Mouse (Mus musculus): Measurements from ENCODE around the gene Esrp2. TPM values are rescaled to one million over a fixed set of nuclear protein-coding genes. Genes with fewer than 3 reads are reported as not detected.

Esrp2 gene
- polyA plus RNA-seq, 1 experiment, result 31.0 TPM

DNA sequence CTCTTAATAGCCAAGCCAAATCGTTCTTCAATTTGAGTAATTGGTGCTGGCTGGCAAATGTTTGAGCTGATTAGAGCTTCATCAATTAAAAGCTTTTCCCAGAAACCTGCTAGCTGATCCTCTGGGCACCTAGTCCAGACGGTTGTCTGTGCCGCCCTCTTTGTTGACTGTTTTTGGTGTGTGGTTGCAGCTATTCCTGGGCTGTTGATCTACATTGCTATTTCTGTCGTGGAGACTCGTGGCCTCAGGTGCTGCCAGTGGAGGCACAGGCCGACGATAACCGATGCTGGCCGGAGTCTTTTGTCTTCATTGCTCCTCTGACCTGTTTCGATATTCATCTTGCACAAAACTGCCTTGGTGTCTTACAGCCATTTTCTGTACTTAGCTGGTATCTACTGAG lies 21.6 kb upstream of the Esrp2 start:
- TF ChIP-seq POLR2A (IDR thresholded peaks at IDR 0.05; ENCODE audit: low read depth, low read length) (no peak), CTCF (conservative IDR thresholded peaks at IDR 0.05; ENCODE audit: insufficient read depth, insufficient read length, low read depth, low read length) (no peak)
- DNase-seq, result no peak
- Histone ChIP-seq H3K36me3 (ENCODE audit: control insufficient read depth, insufficient read depth, low read length) (no peaks in the 10 kb centered on the region; the same call in 1 of the 2 replicates), H3K4me1 (ENCODE audit: control insufficient read depth, insufficient read depth, low read length) (no peaks in the 10 kb centered on the region), H3K27me3 (replicated peaks; ENCODE audit: control insufficient read depth, insufficient read depth, low read length) (no peaks in the 10 kb centered on the region), H3K27ac (ENCODE audit: insufficient read depth, low read depth, low read length) (no peak overlapping the region), H3K4me3 (ENCODE audit: insufficient read depth, low read depth, low read length) (no peak overlapping the region)
- WGBS, result 93% methylated on average over 10 of the region's 10 CpGs

- DNase-seq, result no peak
- H3K4me3 ChIP-seq (ENCODE audit: insufficient read depth, low read depth, low read length), result no peak overlapping the region
- no peaks in the 10 kb centered on the region; the same call in 1 of the 2 replicates for H3K36me3 ChIP-seq (ENCODE audit: control insufficient read depth, insufficient read depth, low read length)
- H3K27ac ChIP-seq (ENCODE audit: insufficient read depth, low read depth, low read length), result no peak overlapping the region
- TF ChIP-seq POLR2A (IDR thresholded peaks at IDR 0.05; ENCODE audit: low read depth, low read length) (no peak), CTCF (conservative IDR thresholded peaks at IDR 0.05; ENCODE audit: insufficient read depth, insufficient read length, low read depth, low read length) (no peak)
- WGBS, result 98% methylated on average over 1 of the region's 1 CpGs
- no peaks in the 10 kb centered on the region for H3K4me1 ChIP-seq (ENCODE audit: control insufficient read depth, insufficient read depth, low read length)
- H3K27me3 ChIP-seq (replicated peaks; ENCODE audit: control insufficient read depth, insufficient read depth, low read length), result no peaks in the 10 kb centered on the region
These were observed 20.6 kb upstream of the Esrp2 start for GRCm38 (mm10) chr8:106157419-106157818.

DNA sequence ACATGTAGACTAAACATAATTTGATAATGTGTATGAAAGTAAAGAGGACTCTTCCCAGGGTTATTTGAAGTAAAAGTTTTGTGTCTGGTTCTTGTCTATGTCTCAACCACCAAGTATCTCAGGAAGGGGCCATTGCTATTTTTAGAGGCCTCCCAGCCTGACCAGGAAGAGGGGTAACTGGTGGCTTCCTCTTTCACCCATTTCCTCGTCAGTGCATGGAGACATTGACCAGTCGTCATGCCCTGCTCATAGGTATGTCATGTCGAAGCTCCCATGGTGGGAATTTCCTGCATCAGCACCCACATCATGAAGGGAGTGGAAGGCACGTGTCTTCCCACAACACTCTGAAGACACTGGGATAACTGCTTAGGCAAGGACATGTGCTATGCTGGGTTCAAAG lies 16.1 kb upstream of the Esrp2 start:
- H3K27ac ChIP-seq (ENCODE audit: insufficient read depth, low read depth, low read length), result no peak overlapping the region
- no peaks in the 10 kb centered on the region for H3K27me3 ChIP-seq (replicated peaks; ENCODE audit: control insufficient read depth, insufficient read depth, low read length)
- H3K4me3 ChIP-seq (ENCODE audit: insufficient read depth, low read depth, low read length), result no peak overlapping the region
- no peak for DNase-seq
- TF ChIP-seq CTCF (conservative IDR thresholded peaks at IDR 0.05; ENCODE audit: insufficient read depth, insufficient read length, low read depth, low read length) (no peak), POLR2A (IDR thresholded peaks at IDR 0.05; ENCODE audit: low read depth, low read length) (no peak)
- no peaks in the 10 kb centered on the region for H3K36me3 ChIP-seq (ENCODE audit: control insufficient read depth, insufficient read depth, low read length)
- WGBS, result 58% methylated on average over 4 of the region's 4 CpGs
- H3K4me1 ChIP-seq (ENCODE audit: control insufficient read depth, insufficient read depth, low read length), result peaks cover 3% of the 10 kb centered on the region; the same call in 1 of the 2 replicates

GRCm38 (mm10) chr8:106151041-106151440 lies 14.3 kb upstream of the Esrp2 start:
- 68% methylated on average over 9 of the region's 9 CpGs for WGBS
- Histone ChIP-seq H3K4me1 (ENCODE audit: control insufficient read depth, insufficient read depth, low read length) (peaks cover 3% of the 10 kb centered on the region; the same call in 1 of the 2 replicates), H3K27ac (ENCODE audit: insufficient read depth, low read depth, low read length) (no peak overlapping the region)

DNA sequence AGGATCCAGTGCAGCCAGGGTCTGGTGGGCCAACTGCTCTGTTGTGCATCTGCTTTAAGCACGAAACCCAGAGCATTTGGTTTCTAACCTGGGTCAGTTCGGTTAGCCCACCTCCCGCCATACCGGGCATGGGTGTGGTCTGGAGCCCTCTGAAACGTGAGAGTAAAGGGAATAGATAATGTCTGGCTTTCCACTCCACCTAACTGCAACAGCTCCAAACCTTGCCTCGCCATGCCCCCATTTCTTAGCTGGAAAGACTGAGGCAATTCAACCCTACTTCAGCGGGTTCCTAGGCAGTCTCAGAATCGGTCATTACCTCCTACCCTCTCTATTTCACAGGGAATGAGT lies 13.9 kb upstream of the Esrp2 start:
- TF ChIP-seq POLR2A (IDR thresholded peaks at IDR 0.05; ENCODE audit: low read depth, low read length), result no peak
- no peak for TF ChIP-seq CTCF (conservative IDR thresholded peaks at IDR 0.05; ENCODE audit: insufficient read depth, insufficient read length, low read depth, low read length)
- no peak overlapping the region for H3K27ac ChIP-seq (ENCODE audit: insufficient read depth, low read depth, low read length)
- WGBS, result 23% methylated on average over 8 of the region's 8 CpGs

More at GRCm38 (mm10) chr8:106151041-106151440, 14.3 kb upstream of the Esrp2 start:
- TF ChIP-seq CTCF (conservative IDR thresholded peaks at IDR 0.05; ENCODE audit: insufficient read depth, insufficient read length, low read depth, low read length) (no peak), POLR2A (IDR thresholded peaks at IDR 0.05; ENCODE audit: low read depth, low read length) (no peak)
- Histone ChIP-seq H3K27me3 (replicated peaks; ENCODE audit: control insufficient read depth, insufficient read depth, low read length) (no peaks in the 10 kb centered on the region), H3K4me3 (ENCODE audit: insufficient read depth, low read depth, low read length) (peak overlapping the region; percentile 78), H3K36me3 (ENCODE audit: control insufficient read depth, insufficient read depth, low read length) (no peaks in the 10 kb centered on the region)
- peak; percentile 33 for DNase-seq

GRCm38 (mm10) chr8:106149801-106150652 lies 13.3 kb upstream of the Esrp2 start, which contains the start of gene Pla2g15:
Gene Pla2g15 (plus strand): TSS chr8:106150399.
- DNase-seq, result peak; percentile 96
- Histone ChIP-seq H3K4me3 (ENCODE audit: insufficient read depth, low read depth, low read length) (peak within 1 kb of the TSS; percentile 78), H3K36me3 (ENCODE audit: control insufficient read depth, insufficient read depth, low read length) (no peaks in the 10 kb centered on the region), H3K4me1 (ENCODE audit: control insufficient read depth, insufficient read depth, low read length) (peaks cover 3% of the 10 kb centered on the region; the same call in 1 of the 2 replicates), H3K27me3 (replicated peaks; ENCODE audit: control insufficient read depth, insufficient read depth, low read length) (no peaks in the 10 kb centered on the region), H3K27ac (ENCODE audit: insufficient read depth, low read depth, low read length) (peak within 1 kb of the TSS; percentile 40)
- TF ChIP-seq CTCF (conservative IDR thresholded peaks at IDR 0.05; ENCODE audit: insufficient read depth, insufficient read length, low read depth, low read length), result no peak
- TF ChIP-seq POLR2A (IDR thresholded peaks at IDR 0.05; ENCODE audit: low read depth, low read length), result peak; percentile 42
- whole genome bisulfite sequencing, result under 1% methylated on average over 38 of the region's 38 CpGs

More for the DNA sequence above, 13.9 kb upstream of the Esrp2 start:
- H3K36me3 ChIP-seq (ENCODE audit: control insufficient read depth, insufficient read depth, low read length), result no peaks in the 10 kb centered on the region
- peak overlapping the region; percentile 78 for H3K4me3 ChIP-seq (ENCODE audit: insufficient read depth, low read depth, low read length)
- DNase-seq, result no peak
- H3K4me1 ChIP-seq (ENCODE audit: control insufficient read depth, insufficient read depth, low read length), result peaks cover 3% of the 10 kb centered on the region; the same call in 1 of the 2 replicates
- no peaks in the 10 kb centered on the region for H3K27me3 ChIP-seq (replicated peaks; ENCODE audit: control insufficient read depth, insufficient read depth, low read length)

GRCm38 (mm10) chr8:106149025-106149424 lies 12.3 kb upstream of the Esrp2 start:
- DNase-seq, result peak; percentile 16
- 92% methylated on average over 6 of the region's 6 CpGs for WGBS
- no peaks in the 10 kb centered on the region for H3K36me3 ChIP-seq (ENCODE audit: control insufficient read depth, insufficient read depth, low read length)
- no peak overlapping the region for H3K4me3 ChIP-seq (ENCODE audit: insufficient read depth, low read depth, low read length)
- H3K4me1 ChIP-seq (ENCODE audit: control insufficient read depth, insufficient read depth, low read length), result peaks cover 3% of the 10 kb centered on the region; the same call in 1 of the 2 replicates
- H3K27me3 ChIP-seq (replicated peaks; ENCODE audit: control insufficient read depth, insufficient read depth, low read length), result no peaks in the 10 kb centered on the region
- no peak overlapping the region for H3K27ac ChIP-seq (ENCODE audit: insufficient read depth, low read depth, low read length)
- TF ChIP-seq CTCF (conservative IDR thresholded peaks at IDR 0.05; ENCODE audit: insufficient read depth, insufficient read length, low read depth, low read length) (no peak), POLR2A (IDR thresholded peaks at IDR 0.05; ENCODE audit: low read depth, low read length) (no peak)

Data from kidney, adult 2 months (tissue).